Mouse (Mus musculus) heart, adult 8-10 months (tissue): ENCODE results near the gene H2-D1. TPM values are rescaled to one million over a fixed set of nuclear protein-coding genes. Genes with fewer than 3 reads are reported as not detected.
"Not testable (repeated sequence)": the region's sequence is repeated elsewhere in the genome, so short reads cannot be mapped to it uniquely, and the experiment has no call there.

Experiments
- DNase-seq: peaks from one replicate; pipeline ENCODE4 v3.0.0; 2022; ENCODE audit warnings: low spot score
- microRNA-seq: library from miRNA; unstranded; fragments of <30 nt; microRNA quantifications from one replicate; pipeline ENCODE4 v1.2.0, GENCODE M21; 2022
- total RNA-seq, 4 experiments: library from RNA; stranded (reverse); gene quantifications; 2 replicates each; pipeline ENCODE4 v1.2.4; 2022

Gene H2-D1
- total RNA-seq, 4 experiments from 2014 or later, result 108 to 169 (median 117) TPM

- DNase-seq, result no peak
Measured at GRCm38 (mm10) chr17:35303756-35304350, 41.3 kb downstream of the H2-D1 start.

GRCm38 (mm10) chr17:35304478-35304877 lies 41.9 kb downstream of the H2-D1 start:
- no peak for DNase-seq

GRCm38 (mm10) chr17:35304921-35305320 lies 42.4 kb downstream of the H2-D1 start:
- DNase-seq, result not testable (repeated sequence)

Small RNA genes within 50 kb of the gene (microRNA-seq; reads per million reads assigned to microRNA genes)
- gene Mir6975 (not detected), gene Mir8094 (not detected)

Other genes starting within 250 kb of the H2-D1 start
- 10 to 100 TPM; 12.0 to 18.5 (median 16.6) TPM for gene Vwa7, start 246.2 kb upstream of the H2-D1 start, total RNA-seq
- not detected for gene Sapcd1, start 234.7 kb upstream of the H2-D1 start, total RNA-seq
- gene Msh5, start 216.0 kb upstream of the H2-D1 start, total RNA-seq, result under 1 TPM in 2 of 4 experiments, not detected in 2; 0.33 to 0.56 TPM
- 10 to 100 TPM; 21.6 to 33.8 (median 30.0) TPM for gene Clic1, start 212.8 kb upstream of the H2-D1 start, total RNA-seq
- 10 to 100 TPM; 13.5 to 22.7 (median 21.5) TPM for gene Ddah2, start 203.7 kb upstream of the H2-D1 start, total RNA-seq
- not detected for gene Ly6g6c, start 197.3 kb upstream of the H2-D1 start, total RNA-seq
- gene Mpig6b, start 196.5 kb upstream of the H2-D1 start, total RNA-seq, result 1 to 10 TPM in 1 of 4 experiments, under 1 TPM in 3; 0.34 to 1.0 (median 0.85) TPM
- not detected for gene Ly6g6e, start 185.8 kb upstream of the H2-D1 start, total RNA-seq
- under 1 TPM in 3 of 4 experiments, not detected in 1; 0.69 to 0.95 (median 0.85) TPM for gene Ly6g6d, start 184.7 kb upstream of the H2-D1 start, total RNA-seq
- gene Ly6g6f, start 177.1 kb upstream of the H2-D1 start, total RNA-seq, result under 1 TPM in 1 of 4 experiments, not detected in 3; 0.24 TPM
- gene Abhd16a, start 173.5 kb upstream of the H2-D1 start, total RNA-seq, result 10 to 100 TPM; 60.7 to 64.8 (median 62.3) TPM
- not detected for gene Ly6g5c, start 154.5 kb upstream of the H2-D1 start, total RNA-seq
- gene Ly6g5b, start 147.3 kb upstream of the H2-D1 start, total RNA-seq, result not detected
- gene Gpank1, start 141.3 kb upstream of the H2-D1 start, total RNA-seq, result 10 to 100 TPM in 1 of 4 experiments, 1 to 10 TPM in 3; 6.6 to 10.2 (median 8.2) TPM
- 100 to 1,000 TPM; 152 to 184 (median 155) TPM for gene Csnk2b, start 140.7 kb upstream of the H2-D1 start, total RNA-seq
- gene D17H6S53E, start 136.4 kb upstream of the H2-D1 start, total RNA-seq, result 10 to 100 TPM; 27.8 to 33.4 (median 30.3) TPM
- gene Apom, start 130.7 kb upstream of the H2-D1 start, total RNA-seq, result under 1 TPM in 1 of 4 experiments, not detected in 3; 0.26 TPM
- 100 to 1,000 TPM; 233 to 266 (median 242) TPM for gene Bag6, start 127.6 kb upstream of the H2-D1 start, total RNA-seq
- gene Prrc2a, start 97.8 kb upstream of the H2-D1 start, total RNA-seq, result 100 to 1,000 TPM; 130 to 143 (median 140) TPM
- gene Aif1, start 86.7 kb upstream of the H2-D1 start, total RNA-seq, result 1 to 10 TPM; 1.9 to 3.3 (median 2.4) TPM
- 1 to 10 TPM; 1.8 to 3.6 (median 2.6) TPM for gene Lst1, start 74.3 kb upstream of the H2-D1 start, total RNA-seq
- gene Ltb, start 68.3 kb upstream of the H2-D1 start, total RNA-seq, result 1 to 10 TPM in 1 of 4 experiments, under 1 TPM in 3; 0.69 to 1.6 (median 0.80) TPM
- gene Tnf, start 60.7 kb upstream of the H2-D1 start, total RNA-seq, result under 1 TPM; 0.25 to 0.97 (median 0.52) TPM
- under 1 TPM in 1 of 4 experiments, not detected in 3; 0.44 TPM for gene Lta, start 57.4 kb upstream of the H2-D1 start, total RNA-seq
- under 1 TPM in 1 of 4 experiments, not detected in 3; 0.72 TPM for gene Gm16181, start 41.9 kb upstream of the H2-D1 start, total RNA-seq
- 1 to 10 TPM; 1.7 to 3.6 (median 1.9) TPM for gene Atp6v1g2, start 29.1 kb upstream of the H2-D1 start, total RNA-seq
- gene Nfkbil1, start 26.9 kb upstream of the H2-D1 start, total RNA-seq, result 1 to 10 TPM; 8.2 to 9.4 (median 8.5) TPM
- 10 to 100 TPM; 76.7 to 92.1 (median 86.6) TPM for gene Ddx39b, start 21.0 kb upstream of the H2-D1 start, total RNA-seq
- gene H2-Q1, start 57.7 kb downstream of the H2-D1 start, total RNA-seq, result 1 to 10 TPM in 3 of 4 experiments, under 1 TPM in 1; 0.53 to 1.5 (median 1.4) TPM
- 1 to 10 TPM in 2 of 4 experiments, under 1 TPM in 2; 0.84 to 1.3 (median 1.1) TPM for gene H2-Q2, start 79.5 kb downstream of the H2-D1 start, total RNA-seq
- gene H2-Q4, start 116.9 kb downstream of the H2-D1 start, total RNA-seq, result 10 to 100 TPM; 14.6 to 22.3 (median 16.7) TPM
- 1 to 10 TPM; 3.8 to 8.0 (median 4.4) TPM for gene H2-Q6, start 162.1 kb downstream of the H2-D1 start, total RNA-seq
- gene H2-Q7, start 176.4 kb downstream of the H2-D1 start, total RNA-seq, result 1 to 10 TPM; 2.5 to 4.7 (median 3.2) TPM
- under 1 TPM; 0.38 to 0.59 (median 0.39) TPM for gene H2-Q10, start 207.4 kb downstream of the H2-D1 start, total RNA-seq
- gene Pou5f1, start 243.3 kb downstream of the H2-D1 start, total RNA-seq, result not detected